Mouse (Mus musculus): ENCODE results near the gene Endod1.

DNA sequence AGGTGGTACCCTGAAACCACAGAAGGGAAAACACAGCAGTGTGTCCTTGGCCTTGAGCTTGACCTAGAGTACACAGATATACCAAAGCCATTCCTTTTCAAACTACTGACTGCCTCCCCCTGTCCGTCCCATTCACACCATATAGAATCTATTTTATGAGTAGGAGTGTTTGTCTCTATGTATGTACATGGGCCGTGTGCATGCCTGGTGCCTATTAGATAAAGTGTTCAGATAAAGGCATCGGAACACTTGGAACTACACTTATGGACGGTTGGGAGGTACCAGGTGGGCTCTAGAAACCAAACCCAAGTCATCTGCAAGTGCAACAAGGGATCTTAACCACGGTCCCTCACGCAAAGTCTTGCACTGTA lies 16.1 kb upstream of the Endod1 start:
- TF ChIP-seq GATA1 (IDR thresholded peaks at IDR 0.05; ENCODE audit: low read length) = no peak
- TF ChIP-seq TAL1 (IDR thresholded peaks at IDR 0.05; ENCODE audit: low read length) = no peak
